Mouse (Mus musculus) megakaryocyte, embryonic 14.5 days (primary cell): Measurements from ENCODE around the gene Lrrc4b.

ENCODE experiments used
- FLI1 ChIP-seq: IDR thresholded peaks from 2 replicates; pipeline ENCODE4 v1.6.1; 2012; ENCODE audit warnings: low read length, inconsistent platforms, mixed read lengths
- GATA1 ChIP-seq: IDR thresholded peaks from 3 replicates; pipeline ENCODE4 v1.6.1; 2012; ENCODE audit warnings: mixed read lengths, low read length, inconsistent platforms, borderline replicate concordance

DNA sequence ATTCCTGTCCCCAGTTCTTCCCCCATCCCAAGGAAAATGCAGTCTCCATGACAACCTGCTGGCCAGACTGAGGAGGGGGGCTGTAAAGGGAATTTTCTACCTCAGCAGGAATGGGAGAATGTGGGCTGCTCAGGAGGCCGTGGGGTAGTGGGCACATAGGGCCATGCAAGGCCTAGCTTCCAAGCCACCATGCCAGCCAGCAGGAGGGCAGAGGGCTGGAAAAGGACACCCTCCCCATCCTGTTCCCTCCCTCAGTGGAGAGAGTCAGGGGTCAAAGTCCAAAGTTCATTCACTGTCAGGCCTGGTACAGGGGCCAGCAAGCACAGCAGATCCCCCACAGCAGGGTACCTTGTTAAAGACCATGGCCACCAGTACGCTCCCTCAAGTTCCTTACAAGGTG lies 36.3 kb downstream of the Lrrc4b start, which contains the start of gene Aspdh:
- TF ChIP-seq GATA1: no peak
- TF ChIP-seq FLI1: no peak
